Comparison of ENCODE assay signal across 9 mouse cellular contexts in genomic region chr2:3348919-3349318, GRCm38 (mm10). TPM values are rescaled to one million over a fixed set of nuclear protein-coding genes. Genes with fewer than 3 reads are reported as not detected.
DNase-seq lines count a peak whose midpoint lies in the region; ATAC-seq lines count a peak whose summit lies in the region.
"Had no signal": no experiment of that assay in that cellular context is flagged by ENCODE, and none has a peak within 500 bp of the region (broad histone marks: within the 10 kb centered on the region; RNA-seq: fewer than 3 reads in every experiment).

No protein-coding gene starts in this region.

- no peak overlapping the region for H3K9ac ChIP-seq in hindbrain, embryonic 11.5 days (ENCODE audit: low read depth, low read length)
- H3K9ac ChIP-seq in hindbrain, embryonic 12.5 days = no peak overlapping the region

- H3K4me2 ChIP-seq in hindbrain, embryonic 11.5 days (replicated peaks; ENCODE audit: low read depth, low read length) = no peak overlapping the region
- no peak overlapping the region for H3K4me2 ChIP-seq in hindbrain, embryonic 12.5 days (replicated peaks)

- no peak overlapping the region for H3K27ac ChIP-seq in hindbrain, embryonic 11.5 days (ENCODE audit: low read depth, low read length)
- H3K27ac ChIP-seq in hindbrain, embryonic 12.5 days = no peak overlapping the region

- no peak overlapping the region for H3K4me3 ChIP-seq in hindbrain, embryonic 11.5 days (ENCODE audit: low read depth, low read length)
- H3K4me3 ChIP-seq in hindbrain, embryonic 12.5 days = no peak overlapping the region

- H3K36me3 ChIP-seq in hindbrain, embryonic 11.5 days (ENCODE audit: control insufficient read depth, insufficient read depth, low read length) = no peaks in the 10 kb centered on the region
- no peaks in the 10 kb centered on the region for H3K36me3 ChIP-seq in hindbrain, embryonic 12.5 days

- H3K4me1 ChIP-seq in hindbrain, embryonic 11.5 days (replicated peaks; ENCODE audit: control insufficient read depth, insufficient read depth, low read length) = no peaks in the 10 kb centered on the region
- no peaks in the 10 kb centered on the region for H3K4me1 ChIP-seq in hindbrain, embryonic 12.5 days

- no peaks in the 10 kb centered on the region for H3K27me3 ChIP-seq in hindbrain, embryonic 11.5 days (ENCODE audit: control insufficient read depth, insufficient read depth, low read length)
- no peaks in the 10 kb centered on the region for H3K27me3 ChIP-seq in hindbrain, embryonic 12.5 days

- WGBS in hindbrain, embryonic 11.5 days = 25% methylated on average over 3 of the region's 3 CpGs
- WGBS in hindbrain, embryonic 12.5 days = 22% methylated on average over 3 of the region's 3 CpGs

- H3K9me3 ChIP-seq in hindbrain, embryonic 11.5 days (ENCODE audit: control insufficient read depth, low read length) = no peaks in the 10 kb centered on the region
- H3K9me3 ChIP-seq in hindbrain, embryonic 12.5 days (replicated peaks) = no peaks in the 10 kb centered on the region

- peak; percentile 37 for DNase-seq in hindbrain, embryonic 11.5 days (ENCODE audit: low spot score)
- DNase-seq in spleen, postnatal 36 days (ENCODE audit: low spot score in 2 of 2) = peak; percentile 5 to 16
- no peak for DNase-seq in spleen, postnatal 4 days (ENCODE audit: low spot score in 2 of 2)
- peak; percentile 66 for DNase-seq in embryo, embryonic 10.5 days (ENCODE audit: low spot score)
- DNase-seq in layer of hippocampus, postnatal 10 days (ENCODE audit: low spot score in 2 of 2) = no peak
- DNase-seq in layer of hippocampus, adult 9-10 months (ENCODE audit: low spot score) = no peak

- no peak for ATAC-seq in hindbrain, embryonic 11.5 days (ENCODE audit: low FRiP score)
- ATAC-seq in hindbrain, embryonic 12.5 days (ENCODE audit: low FRiP score) = no peak
- ATAC-seq in monocyte, adult 5-6 weeks (replicated peaks; ENCODE audit: insufficient number of reproducible peaks, low FRiP score, low TSS enrichment, poor library complexity, severe bottlenecking) = peak; percentile 50; the same call in 1 of the 2 replicates

RNA-seq across cellular contexts. Expression of gene Acbd7, which starts 13.0 kb away (rescaled TPM):
- 0.36 and 0.52 TPM in 2 replicates for polyA plus RNA-seq in hindbrain, embryonic 11.5 days (2014; fragmentation: Nextera tagmentation; extraction: Ambion mirVana)
- 0.48 and 1.2 TPM in 2 replicates for polyA plus RNA-seq in hindbrain, embryonic 12.5 days (2016; fragmentation: Nextera tagmentation; extraction: Ambion mirVana)
- total RNA-seq in monocyte, adult 5-6 weeks (2017) = 4.5 TPM in 1 of 3 replicates, not detected in the others
- 1 to 10 TPM; 1.9 to 2.0 TPM for total RNA-seq in layer of hippocampus, postnatal 10 days (2021)
- polyA plus RNA-seq: large intestine, adult 2 months had no signal

RNA-seq across cellular contexts. Expression of gene Rpp38, which starts 16.5 kb away (rescaled TPM):
- polyA plus RNA-seq in hindbrain, embryonic 11.5 days (2014; fragmentation: Nextera tagmentation; extraction: Ambion mirVana) = 16.2 and 20.5 TPM in 2 replicates
- 14.0 and 15.8 TPM in 2 replicates for polyA plus RNA-seq in hindbrain, embryonic 12.5 days (2016; fragmentation: Nextera tagmentation; extraction: Ambion mirVana)
- 1.8 to 9.9 TPM (median 4.4 TPM) in 3 replicates for total RNA-seq in monocyte, adult 5-6 weeks (2017)
- total RNA-seq in layer of hippocampus, postnatal 10 days (2021) = 1 to 10 TPM; 8.6 to 9.1 TPM

RNA-seq across cellular contexts. Expression of gene Olah, which starts 48.1 kb away (rescaled TPM):
- 0.11 TPM in 1 of 2 replicates, not detected in the other for polyA plus RNA-seq in hindbrain, embryonic 11.5 days (2014; fragmentation: Nextera tagmentation; extraction: Ambion mirVana)
- polyA plus RNA-seq in hindbrain, embryonic 12.5 days (2016; fragmentation: Nextera tagmentation; extraction: Ambion mirVana) = not detected in 2 replicates
- not detected in 3 replicates for total RNA-seq in monocyte, adult 5-6 weeks (2017)
- not detected for total RNA-seq in layer of hippocampus, postnatal 10 days (2021)
- polyA plus RNA-seq: large intestine, adult 2 months had no signal

Comparison
In these comparisons a context has a peak if more than half of its experiments do, and no peak if none do; other contexts are left out.
1. DNase-seq: peak in hindbrain, embryonic 11.5 days (single experiment), spleen, postnatal 36 days (2 of 2) and embryo, embryonic 10.5 days (single experiment); none in spleen, postnatal 4 days (0 of 2), layer of hippocampus, postnatal 10 days (0 of 2) and layer of hippocampus, adult 9-10 months (single experiment).